Mouse (Mus musculus) left cerebral cortex, postnatal 10 days (tissue): Measurements from ENCODE around the gene Cox8a. TPM values are rescaled to one million over a fixed set of nuclear protein-coding genes. Genes with fewer than 3 reads are reported as not detected.

Source experiments
- DNase-seq, 2 experiments: peaks; one replicate each; pipeline ENCODE4 v3.0.0; 2021 to 2022; ENCODE audit warnings: low spot score in 2 of 2, mixed read lengths in 1 of 2; ENCODE audit errors: extremely low spot score in 1 of 2
- intact Hi-C: fragments of 180-260 bp; cut with DNase I; formaldehyde crosslinking; loops from one replicate; pipeline ENCODE4 v1.15.1; 2025
- total RNA-seq, 2 experiments: library from RNA; stranded (reverse); gene quantifications; 2 replicates each; pipeline ENCODE4 v1.2.3; 2021

The Cox8a gene
- total RNA-seq, 2 experiments from 2014 or later = 855 to 924 TPM

GRCm38 (mm10) chr19:7195900-7196728, 21.3 kb downstream of the Cox8a start:
- peak in 1 of 2 experiments; percentile 71 for DNase-seq
- intact Hi-C loops = loop anchor here (2.0 kb wide), 1 partner anchor 127 kb away; no protein-coding TSS in a partner anchor

GRCm38 (mm10) chr19:7192561-7192967, 24.9 kb downstream of the Cox8a start:
- no peak for DNase-seq
- intact Hi-C loops = no loop called here

- DNase-seq = no peak
- intact Hi-C loops = no loop called here
Observed at GRCm38 (mm10) chr19:7191639-7192038, 25.8 kb downstream of the Cox8a start.

- intact Hi-C loops = no loop called here
Observed at GRCm38 (mm10) chr19:7190986-7191385, 26.4 kb downstream of the Cox8a start.

GRCm38 (mm10) chr19:7189026-7189425, 28.4 kb downstream of the Cox8a start:
- no peak for DNase-seq
- intact Hi-C loops = no loop called here

More at GRCm38 (mm10) chr19:7190986-7191385, 26.4 kb downstream of the Cox8a start:
- no peak for DNase-seq

GRCm38 (mm10) chr19:7187157-7187556, 30.3 kb downstream of the Cox8a start:
- intact Hi-C loops = no loop called here
- DNase-seq = no peak

- DNase-seq = no peak
- intact Hi-C loops = no loop called here
Observed at GRCm38 (mm10) chr19:7185715-7186291, 31.6 kb downstream of the Cox8a start.

GRCm38 (mm10) chr19:7185059-7185458, 32.4 kb downstream of the Cox8a start:
- no peak for DNase-seq

GRCm38 (mm10) chr19:7183419-7183818, 34.0 kb downstream of the Cox8a start:
- intact Hi-C loops = no loop called here

More at GRCm38 (mm10) chr19:7185059-7185458, 32.4 kb downstream of the Cox8a start:
- intact Hi-C loops = no loop called here

GRCm38 (mm10) chr19:7182273-7182949, 35.0 kb downstream of the Cox8a start:
- DNase-seq = peak; percentile 78 to 85
- intact Hi-C loops = no loop called here

More at GRCm38 (mm10) chr19:7183419-7183818, 34.0 kb downstream of the Cox8a start:
- DNase-seq = no peak

- intact Hi-C loops = no loop called here
Observed at GRCm38 (mm10) chr19:7181496-7181895, 35.9 kb downstream of the Cox8a start.

GRCm38 (mm10) chr19:7180756-7181405, 36.5 kb downstream of the Cox8a start:
- intact Hi-C loops = no loop called here
- DNase-seq = no peak

More at GRCm38 (mm10) chr19:7181496-7181895, 35.9 kb downstream of the Cox8a start:
- DNase-seq = no peak

- intact Hi-C loops = no loop called here
- DNase-seq = no peak
Observed at GRCm38 (mm10) chr19:7178841-7179452, 38.5 kb downstream of the Cox8a start.

GRCm38 (mm10) chr19:7177804-7178511, 39.5 kb downstream of the Cox8a start:
- intact Hi-C loops = no loop called here
- DNase-seq = no peak

- DNase-seq = no peak
- intact Hi-C loops = no loop called here
Observed at GRCm38 (mm10) chr19:7176041-7176696, 41.2 kb downstream of the Cox8a start.

- DNase-seq = peak; percentile 61 to 82
- intact Hi-C loops = no loop called here
Observed at GRCm38 (mm10) chr19:7172051-7172866, 45.2 kb downstream of the Cox8a start.

GRCm38 (mm10) chr19:7171447-7171846, 46.0 kb downstream of the Cox8a start:
- DNase-seq = no peak
- intact Hi-C loops = no loop called here
